Mouse (Mus musculus) embryonic facial prominence, embryonic 11.5 days (tissue): ENCODE data around the gene Sdf2l1. TPM values are rescaled to one million over a fixed set of nuclear protein-coding genes. Genes with fewer than 3 reads are reported as not detected.

ENCODE experiments used
- ATAC-seq: fragments of 200-750 bp; cut with Nextera tagmentation; replicated peaks from 2 replicates; pipeline ENCODE4 v1.8.0; 2017; ENCODE audit warnings: low read depth; ENCODE audit not compliant: insufficient number of reproducible peaks, low FRiP score, low TSS enrichment
- DNase-seq: peaks from one replicate; pipeline ENCODE4 v3.0.0-alpha.2; 2015; ENCODE audit warnings: low spot score
- H3K27ac ChIP-seq: fragments of 300-500 bp; sonication (generic); replicated peaks from 2 replicates; pipeline ENCODE4 v1.5.1; 2014; ENCODE audit warnings: mild to moderate bottlenecking, low read depth, low read length, control low read depth
- H3K27me3 ChIP-seq: fragments of 300-500 bp; sonication (generic); 2 replicates; pipeline ENCODE4 v1.6.1; 2014; ENCODE audit warnings: mild to moderate bottlenecking, low read length, moderate library complexity, mixed read lengths; ENCODE audit not compliant: control insufficient read depth, insufficient read depth
- H3K36me3 ChIP-seq: fragments of 300-500 bp; sonication (generic); replicated peaks from 2 replicates; pipeline ENCODE4 v1.6.1; 2014; ENCODE audit warnings: low read depth, mild to moderate bottlenecking, low read length, moderate library complexity, mixed read lengths; ENCODE audit not compliant: control insufficient read depth, insufficient read depth
- H3K4me1 ChIP-seq: fragments of 300-500 bp; sonication (generic); 2 replicates; pipeline ENCODE4 v1.6.1; 2014; ENCODE audit warnings: low read length, mixed read lengths; ENCODE audit not compliant: control insufficient read depth, insufficient read depth
- H3K4me2 ChIP-seq: fragments of 300-500 bp; sonication (generic); 2 replicates; pipeline ENCODE4 v1.6.1; 2014; ENCODE audit warnings: low read depth, mild to moderate bottlenecking, control low read depth, low read length, moderate library complexity
- H3K4me3 ChIP-seq: fragments of 300-500 bp; sonication (generic); 2 replicates; pipeline ENCODE4 v1.5.1; 2014; ENCODE audit warnings: low read depth, low read length, control low read depth
- H3K9ac ChIP-seq: fragments of 300-500 bp; sonication (generic); replicated peaks from 2 replicates; pipeline ENCODE4 v1.6.1; 2014; ENCODE audit warnings: mild to moderate bottlenecking, control low read depth, low read length
- H3K9me3 ChIP-seq: fragments of 300-500 bp; sonication (generic); replicated peaks from 2 replicates; pipeline ENCODE4 v1.6.1; 2016; ENCODE audit warnings: mild to moderate bottlenecking, low read length, inconsistent platforms, mixed read lengths; ENCODE audit not compliant: control insufficient read depth
- WGBS: fragments of 180-500 bp; shearing (Covaris S2); extraction: QIAGEN DNeasy Blood & Tissue Kit; methylation state at CpG from one replicate; pipeline ENCODE4 v1.1.7; 2014; 5-methylcytosine and 5-hydroxymethylcytosine counted together
- polyA plus RNA-seq: library from polyadenylated mRNA; unstranded; fragments of >200 nt; fragmentation: Nextera tagmentation; extraction: Ambion mirVana; gene quantifications from 2 replicates; pipeline ENCODE4 v1.2.1, GENCODE M21; 2014

The Sdf2l1 gene
- polyA plus RNA-seq, 1 experiment from 2014 or later = 57.2 TPM

GRCm38 (mm10) chr16:17132906-17133200, 670 bp upstream of the Sdf2l1 start:
- Histone ChIP-seq H3K36me3 (no peaks in the 10 kb centered on the region), H3K27me3 (no peaks in the 10 kb centered on the region), H3K9me3 (no peaks in the 10 kb centered on the region), H3K4me3 (peak overlapping the region; percentile 72), H3K27ac (no peak overlapping the region; the same call in 1 of the 2 replicates), H3K9ac (peak overlapping the region; percentile 77), H3K4me1 (peaks cover 3% of the 10 kb centered on the region; the same call in 1 of the 2 replicates), H3K4me2 (peak overlapping the region; percentile 79)
- no peak for ATAC-seq
- WGBS = 46% methylated on average over 7 of the region's 7 CpGs
- peak; percentile 25 for DNase-seq

- H3K9ac ChIP-seq = peak overlapping the region; percentile 77
- DNase-seq = no peak
- 4% methylated on average over 43 of the region's 43 CpGs for WGBS
- peak overlapping the region; percentile 72 for H3K4me3 ChIP-seq
- H3K36me3 ChIP-seq = no peaks in the 10 kb centered on the region
- H3K4me1 ChIP-seq = peaks cover 3% of the 10 kb centered on the region; the same call in 1 of the 2 replicates
- H3K27ac ChIP-seq = peak overlapping the region; percentile 42; the same call in 1 of the 2 replicates
- H3K4me2 ChIP-seq = peak overlapping the region; percentile 79
- ATAC-seq = peak; percentile 87
- H3K27me3 ChIP-seq = no peaks in the 10 kb centered on the region
- H3K9me3 ChIP-seq = no peaks in the 10 kb centered on the region
Measured at GRCm38 (mm10) chr16:17131191-17132088, 743 bp downstream of the Sdf2l1 start.

GRCm38 (mm10) chr16:17127292-17127691, 4.9 kb downstream of the Sdf2l1 start:
- DNase-seq (peak; percentile 43), ATAC-seq (no peak)
- Histone ChIP-seq H3K9ac (no peak overlapping the region), H3K27me3 (no peaks in the 10 kb centered on the region), H3K4me2 (no peak overlapping the region), H3K27ac (no peak overlapping the region), H3K9me3 (no peaks in the 10 kb centered on the region), H3K4me3 (no peak overlapping the region), H3K4me1 (peaks cover 6% of the 10 kb centered on the region; the same call in 1 of the 2 replicates), H3K36me3 (peaks cover 2% of the 10 kb centered on the region)
- 100% methylated on average over 1 of the region's 1 CpGs for whole genome bisulfite sequencing

- DNase-seq = peak; percentile 95
- under 1% methylated on average over 25 of the region's 25 CpGs for WGBS
- H3K4me3 ChIP-seq = peak within 1 kb of the TSS; percentile 69
Measured at GRCm38 (mm10) chr16:17124871-17125520, 7.2 kb downstream of the Sdf2l1 start, which contains the start of gene 2610318N02Rik. TSS of gene 2610318N02Rik (minus strand) at chr16:17125167.

GRCm38 (mm10) chr16:17124119-17124870, 7.9 kb downstream of the Sdf2l1 start:
- Histone ChIP-seq H3K4me1 (peaks cover 2% of the 10 kb centered on the region; the same call in 1 of the 2 replicates), H3K4me3 (peak overlapping the region; percentile 69), H3K9ac (peak overlapping the region; percentile 61), H3K27me3 (no peaks in the 10 kb centered on the region), H3K4me2 (peak overlapping the region; percentile 84), H3K36me3 (peaks cover 10% of the 10 kb centered on the region), H3K27ac (peak overlapping the region; percentile 66), H3K9me3 (no peaks in the 10 kb centered on the region)
- ATAC-seq = peak; percentile 44
- under 1% methylated on average over 22 of the region's 22 CpGs for WGBS
- DNase-seq = peak; percentile 81

More at GRCm38 (mm10) chr16:17124871-17125520, 7.2 kb downstream of the Sdf2l1 start, which contains the start of gene 2610318N02Rik:
- Histone ChIP-seq H3K4me2 (peak within 1 kb of the TSS; percentile 84), H3K4me1 (peaks cover 2% of the 10 kb centered on the region; the same call in 1 of the 2 replicates), H3K9me3 (no peaks in the 10 kb centered on the region), H3K36me3 (peaks cover 7% of the 10 kb centered on the region), H3K27me3 (no peaks in the 10 kb centered on the region), H3K27ac (peak within 1 kb of the TSS; percentile 66), H3K9ac (peak within 1 kb of the TSS; percentile 61)
- ATAC-seq = peak; percentile 94

GRCm38 (mm10) chr16:17121569-17121968, 10.6 kb downstream of the Sdf2l1 start:
- Histone ChIP-seq H3K4me2 (no peak overlapping the region), H3K9me3 (no peaks in the 10 kb centered on the region), H3K27ac (no peak overlapping the region), H3K9ac (no peak overlapping the region), H3K27me3 (no peaks in the 10 kb centered on the region), H3K4me1 (peaks cover 2% of the 10 kb centered on the region; the same call in 1 of the 2 replicates), H3K36me3 (peaks cover 13% of the 10 kb centered on the region), H3K4me3 (no peak overlapping the region)
- 63% methylated on average over 14 of the region's 14 CpGs for WGBS
- DNase-seq = no peak
- ATAC-seq = no peak

GRCm38 (mm10) chr16:17117309-17117799, 14.8 kb downstream of the Sdf2l1 start:
- Histone ChIP-seq H3K4me3 (no peak overlapping the region), H3K36me3 (peaks cover 11% of the 10 kb centered on the region), H3K9me3 (no peaks in the 10 kb centered on the region), H3K27ac (no peak overlapping the region), H3K9ac (no peak overlapping the region), H3K4me1 (no peaks in the 10 kb centered on the region), H3K4me2 (no peak overlapping the region), H3K27me3 (no peaks in the 10 kb centered on the region)
- ATAC-seq (no peak), DNase-seq (no peak)
- 84% methylated on average over 5 of the region's 5 CpGs for WGBS
